Mouse (Mus musculus): ENCODE results near the gene Slc23a2.

- TF ChIP-seq CTCF (IDR thresholded peaks at IDR 0.05; ENCODE audit: control insufficient read depth, insufficient read depth, insufficient replicate concordance, low read depth, low read length): no peak
- no peak for TF ChIP-seq POLR2A (IDR thresholded peaks at IDR 0.05; ENCODE audit: control insufficient read depth, low read depth, low read length)
These were observed 100.3 kb downstream of the Slc23a2 start for GRCm38 (mm10) chr2:132044320-132045274.
